Mouse (Mus musculus) CH12F3 (cell line): ENCODE measurements around the gene Il24.

ENCODE experiments used
- in situ Hi-C: fragments of 300-500 bp; cut with MboI; formaldehyde crosslinking; loops from 2 replicates; pipeline ENCODE4 v1.14.3; 2020; ENCODE audit warnings: low sequenced_read_pairs

Gene Il24

GRCm38 (mm10) chr1:130887354-130887753 lies at the start of gene Il24:
TSS of gene Il24 (minus strand) at chr1:130887454.
- in situ Hi-C loops: no loop called here

- in situ Hi-C loops: no loop called here
Observed at GRCm38 (mm10) chr1:130936351-130936750, 49.1 kb upstream of the Il24 start.

GRCm38 (mm10) chr1:130926484-130926883 lies 39.2 kb upstream of the Il24 start:
- in situ Hi-C loops: no loop called here

- in situ Hi-C loops: no loop called here
Observed at GRCm38 (mm10) chr1:130918323-130918980, 31.2 kb upstream of the Il24 start.

GRCm38 (mm10) chr1:130911401-130912010 lies 24.3 kb upstream of the Il24 start, which contains the start of gene Il20:
TSS of gene Il20 (minus strand) at chr1:130911451.
- in situ Hi-C loops: no loop called here

GRCm38 (mm10) chr1:130902505-130902904 lies 15.3 kb upstream of the Il24 start:
- in situ Hi-C loops: no loop called here

GRCm38 (mm10) chr1:130894468-130894867 lies 7.2 kb upstream of the Il24 start:
- in situ Hi-C loops: no loop called here

GRCm38 (mm10) chr1:130893329-130894040 lies 6.2 kb upstream of the Il24 start:
- in situ Hi-C loops: no loop called here

- in situ Hi-C loops: no loop called here
Observed at GRCm38 (mm10) chr1:130892446-130892845, 5.2 kb upstream of the Il24 start.

GRCm38 (mm10) chr1:130883146-130883545 lies 4.1 kb downstream of the Il24 start:
- in situ Hi-C loops: no loop called here

GRCm38 (mm10) chr1:130879927-130880326 lies 7.3 kb downstream of the Il24 start:
- in situ Hi-C loops: loop anchor here (10.0 kb wide), 1 partner anchor 175 kb away; no protein-coding TSS in a partner anchor

- in situ Hi-C loops: loop anchor here (10.0 kb wide), 1 partner anchor 177 kb away; no protein-coding TSS in a partner anchor
Observed at GRCm38 (mm10) chr1:130877889-130878614, 9.2 kb downstream of the Il24 start.

- in situ Hi-C loops: loop anchor here (10.0 kb wide), 1 partner anchor 178 kb away; no protein-coding TSS in a partner anchor
Observed at GRCm38 (mm10) chr1:130876931-130877509, 10.2 kb downstream of the Il24 start.

- in situ Hi-C loops: loop anchor here (10.0 kb wide), 1 partner anchor 179 kb away; no protein-coding TSS in a partner anchor
Observed at GRCm38 (mm10) chr1:130875910-130876309, 11.3 kb downstream of the Il24 start.

GRCm38 (mm10) chr1:130875139-130875538 lies 12.1 kb downstream of the Il24 start:
- in situ Hi-C loops: loop anchor here (10.0 kb wide), 1 partner anchor 180 kb away; no protein-coding TSS in a partner anchor

GRCm38 (mm10) chr1:130872912-130873311 lies 14.3 kb downstream of the Il24 start:
- in situ Hi-C loops: loop anchor here (10.0 kb wide), 1 partner anchor 182 kb away; no protein-coding TSS in a partner anchor

- in situ Hi-C loops: no loop called here
Observed at GRCm38 (mm10) chr1:130865541-130866221, 21.6 kb downstream of the Il24 start, which contains the start of gene Fcmr. TSS of gene Fcmr (plus strand) at chr1:130865669.

GRCm38 (mm10) chr1:130864741-130865140 lies 22.5 kb downstream of the Il24 start:
- in situ Hi-C loops: no loop called here

- in situ Hi-C loops: no loop called here
Observed at GRCm38 (mm10) chr1:130864238-130864637, 23.0 kb downstream of the Il24 start.

GRCm38 (mm10) chr1:130857456-130857855 lies 29.8 kb downstream of the Il24 start:
- in situ Hi-C loops: no loop called here
